Mouse (Mus musculus) T-helper 17 cell (primary cell): ENCODE results near the gene Sarnp.

ENCODE experiments used
- in situ Hi-C, 2 experiments: fragments of 300-600 bp; cut with MboI, MseI; formaldehyde crosslinking; loops; 1 replicate in 1 of 2; 2 replicates in 1 of 2; pipeline ENCODE4 v1.15.1; 2025; ENCODE audit warnings: high pct_unique_total_duplicates in 2 of 2

Gene Sarnp

GRCm38 (mm10) chr10:128890383-128891295, 73.5 kb downstream of the Sarnp start:
- in situ Hi-C loops, result no loop called here

- in situ Hi-C loops, result no loop called here
Measured at GRCm38 (mm10) chr10:128891296-128892094, 74.4 kb downstream of the Sarnp start, which contains the start of gene Gdf11. Gene Gdf11, minus strand, starts transcription at chr10:128891718.

- in situ Hi-C loops, result no loop called here
Measured at GRCm38 (mm10) chr10:128892246-128892645, 75.1 kb downstream of the Sarnp start.

- in situ Hi-C loops, result loop anchor here in 1 of 2 experiments (5.0 kb wide), 1 partner anchor 163 kb away; no protein-coding TSS in a partner anchor
Measured at GRCm38 (mm10) chr10:128895437-128895836, 78.3 kb downstream of the Sarnp start.

- in situ Hi-C loops, result loop anchor here in 1 of 2 experiments (5.0 kb wide), 1 partner anchor 164 kb away; no protein-coding TSS in a partner anchor
Measured at GRCm38 (mm10) chr10:128895952-128896693, 79.0 kb downstream of the Sarnp start.

- in situ Hi-C loops, result loop anchor here in 1 of 2 experiments (5.0 kb wide), 1 partner anchor 165 kb away; no protein-coding TSS in a partner anchor
Measured at GRCm38 (mm10) chr10:128896807-128897206, 79.7 kb downstream of the Sarnp start.

GRCm38 (mm10) chr10:128897501-128897900, 80.4 kb downstream of the Sarnp start:
- in situ Hi-C loops, result loop anchor here in 1 of 2 experiments (5.0 kb wide), 1 partner anchor 165 kb away; no protein-coding TSS in a partner anchor

GRCm38 (mm10) chr10:128899759-128900490, 82.8 kb downstream of the Sarnp start:
- in situ Hi-C loops, result loop anchor here (5.0 kb wide), 2 partner anchors 133 to 168 kb away; no protein-coding TSS in a partner anchor

GRCm38 (mm10) chr10:128900698-128901097, 83.6 kb downstream of the Sarnp start, which contains the start of gene Cd63:
Gene Cd63, plus strand, starts transcription at chr10:128900989.
- in situ Hi-C loops, result loop anchor here in 1 of 2 experiments (5.0 kb wide), 1 partner anchor 133 kb away; no protein-coding TSS in a partner anchor

- in situ Hi-C loops, result loop anchor here in 1 of 2 experiments (5.0 kb wide), 1 partner anchor 134 kb away; no protein-coding TSS in a partner anchor
Measured at GRCm38 (mm10) chr10:128901409-128901808, 84.3 kb downstream of the Sarnp start.

GRCm38 (mm10) chr10:128902409-128902988, 85.4 kb downstream of the Sarnp start:
- in situ Hi-C loops, result loop anchor here in 1 of 2 experiments (5.0 kb wide), 1 partner anchor 135 kb away; no protein-coding TSS in a partner anchor

GRCm38 (mm10) chr10:128904812-128905211, 87.7 kb downstream of the Sarnp start:
- in situ Hi-C loops, result loop anchor here in 1 of 2 experiments (5.0 kb wide), 1 partner anchor 138 kb away; no protein-coding TSS in a partner anchor

GRCm38 (mm10) chr10:128908778-128909448, 91.8 kb downstream of the Sarnp start:
- in situ Hi-C loops, result no loop called here

GRCm38 (mm10) chr10:128909567-128910028, 92.5 kb downstream of the Sarnp start:
- in situ Hi-C loops, result no loop called here

- in situ Hi-C loops, result no loop called here
Measured at GRCm38 (mm10) chr10:128910066-128910841, 93.1 kb downstream of the Sarnp start.

- in situ Hi-C loops, result no loop called here
Measured at GRCm38 (mm10) chr10:128911430-128911829, 94.3 kb downstream of the Sarnp start.

- in situ Hi-C loops, result no loop called here
Measured at GRCm38 (mm10) chr10:128912268-128912667, 95.1 kb downstream of the Sarnp start.

- in situ Hi-C loops, result no loop called here
Measured at GRCm38 (mm10) chr10:128912791-128913190, 95.7 kb downstream of the Sarnp start.
